8 mouse cellular contexts compared by ENCODE assay signal in genomic region chr19:6941372-6942248, GRCm38 (mm10). TPM values are rescaled to one million over a fixed set of nuclear protein-coding genes. Genes with fewer than 3 reads are reported as not detected.
A peak's percentile ranks its signal among the peaks of the same experiment; 100 is the strongest.
DNase-seq lines count a peak whose midpoint lies in the region; ATAC-seq and TF ChIP-seq lines count a peak whose summit lies in the region.

Bad (plus strand) TSS chr19:6941861.

- peak; percentile 50 for TF ChIP-seq POLR2A in olfactory bulb, adult 2 months (IDR thresholded peaks at IDR 0.05; ENCODE audit: insufficient read depth, low read depth, low read length)

- peak; percentile 87 for ATAC-seq in lung, embryonic 15.5 days (ENCODE audit: borderline replicate concordance, extremely low read depth, low FRiP score, low TSS enrichment)

- H3K27ac ChIP-seq in lung, embryonic 15.5 days = peak within 1 kb of the TSS; percentile 94
- H3K27ac ChIP-seq in olfactory bulb, adult 2 months (ENCODE audit: insufficient read depth, low read depth, low read length) = peak within 1 kb of the TSS; percentile 63

- peaks cover 24% of the 10 kb centered on the region for H3K4me1 ChIP-seq in lung, embryonic 15.5 days
- peaks cover 28% of the 10 kb centered on the region for H3K4me1 ChIP-seq in olfactory bulb, adult 2 months (ENCODE audit: control insufficient read depth, insufficient read depth, low read length)

- peak within 1 kb of the TSS; percentile 75 for H3K4me3 ChIP-seq in lung, embryonic 15.5 days
- peak within 1 kb of the TSS; percentile 87 for H3K4me3 ChIP-seq in olfactory bulb, adult 2 months (ENCODE audit: insufficient read depth, low read depth, low read length)

- no peaks in the 10 kb centered on the region; the same call in 1 of the 2 replicates for H3K27me3 ChIP-seq in lung, embryonic 15.5 days

- under 1% methylated on average over 83 of the region's 83 CpGs for WGBS in lung, embryonic 15.5 days
- WGBS in olfactory bulb, adult 2 months = under 1% methylated on average over 83 of the region's 83 CpGs

- DNase-seq in MN1 (ENCODE audit: low spot score) = peak; percentile 89
- peak; percentile 95 for DNase-seq in cerebellum, adult 8-10 months
- DNase-seq in forelimb bud, embryonic 11.5 days (ENCODE audit: low read depth, low spot score) = peak; percentile 93
- DNase-seq in heart, postnatal 4 days = peak; percentile 97
- peak; percentile 85 to 93 for DNase-seq in layer of hippocampus, adult 8-10 months (ENCODE audit: low spot score in 2 of 2)
- peak; percentile 86 to 88 for DNase-seq in thymus, adult 18-20 months

- H3K36me3 ChIP-seq in lung, embryonic 15.5 days = peaks cover under 1% of the 10 kb centered on the region; the same call in 1 of the 2 replicates

- no peaks in the 10 kb centered on the region for H3K9me3 ChIP-seq in lung, embryonic 15.5 days

- H3K9ac ChIP-seq in lung, embryonic 15.5 days = peak within 1 kb of the TSS; percentile 91

- peak within 1 kb of the TSS; percentile 98 for H3K4me2 ChIP-seq in lung, embryonic 15.5 days

- TF ChIP-seq CTCF in olfactory bulb, adult 2 months (IDR thresholded peaks at IDR 0.05; ENCODE audit: insufficient read depth, low read depth, low read length) = no peak

RNA-seq across cellular contexts. Expression of gene Bad, which starts in this region (rescaled TPM):
- 10 to 100 TPM; 29.6 to 30.5 TPM for total RNA-seq in heart, postnatal 4 days (2021)
- total RNA-seq in layer of hippocampus, adult 8-10 months (2022) = 10 to 100 TPM; 32.5 to 39.8 (median 37.3) TPM
- 74.4 and 80.0 TPM in 2 replicates for polyA plus RNA-seq in lung, embryonic 15.5 days (2015; fragmentation: Nextera tagmentation; extraction: Ambion mirVana)
- not detected in 2 replicates for polyA plus RNA-seq in olfactory bulb, adult 2 months (2012; ENCODE audit: insufficient read depth, insufficient read length, low replicate concordance, missing spikeins)

Comparison
In these comparisons a context has a peak if more than half of its experiments do, and no peak if none do; other contexts are left out.
1. Peak in every context shown above with its lines: DNase-seq, ATAC-seq, H3K4me3 ChIP-seq and H3K27ac ChIP-seq.
2. RNA of gene Bad (polyA plus RNA-seq): 74.4 to 80.0 TPM in lung, embryonic 15.5 days; not detected in olfactory bulb, adult 2 months; every median in the first group is over 10 times any median in the second.